Mouse (Mus musculus) ES-E14 (cell line): ENCODE data around the gene Adat2. TPM values are rescaled to one million over a fixed set of nuclear protein-coding genes. Genes with fewer than 3 reads are reported as not detected.

Source experiments
- DNase-seq: peaks from one replicate; pipeline ENCODE4 v3.0.0-alpha.2; 2013; ENCODE audit warnings: low read depth, low spot score
- H3K27ac ChIP-seq: 2 replicates; pipeline ENCODE4 v1.5.1; 2012; ENCODE audit warnings: low read depth, mild to moderate bottlenecking, low read length, moderate library complexity, mixed read lengths; ENCODE audit not compliant: poor library complexity, insufficient read depth, severe bottlenecking
- H3K36me3 ChIP-seq: 2 replicates; pipeline ENCODE4 v1.6.1; 2012; ENCODE audit warnings: mild to moderate bottlenecking, low read length, moderate library complexity, mixed read lengths; ENCODE audit not compliant: control insufficient read depth, poor library complexity, insufficient read depth, severe bottlenecking
- H3K4me1 ChIP-seq, 2 experiments: fragments of 150-350 bp in 1 of 2; sonication (generic) in 1 of 2; 2 replicates each; pipeline ENCODE4 v1.6.1; 2012; ENCODE audit warnings: low read length in 2 of 2, mild to moderate bottlenecking in 1 of 2, mixed read lengths in 1 of 2; ENCODE audit not compliant: control insufficient read depth in 2 of 2, insufficient read depth in 2 of 2, poor library complexity in 1 of 2
- H3K4me3 ChIP-seq, 2 experiments: fragments of 150-350 bp in 1 of 2; sonication (generic) in 1 of 2; 2 replicates each; pipeline ENCODE4 v1.5.1; 2012; ENCODE audit warnings: low read length in 2 of 2, low read depth in 1 of 2, mild to moderate bottlenecking in 1 of 2, mixed read lengths in 1 of 2; ENCODE audit not compliant: insufficient read depth in 1 of 2, poor library complexity in 1 of 2, severe bottlenecking in 1 of 2
- H3K9ac ChIP-seq: 2 replicates; pipeline ENCODE4 v1.6.1; 2012; ENCODE audit warnings: low read depth, mild to moderate bottlenecking, low read length, mixed read lengths; ENCODE audit not compliant: poor library complexity, insufficient read depth, severe bottlenecking
- H3K9me3 ChIP-seq: fragments of 150-350 bp; sonication (generic); 2 replicates; pipeline ENCODE4 v1.6.1; 2012; ENCODE audit warnings: low read depth, mild to moderate bottlenecking, low read length; ENCODE audit not compliant: control insufficient read depth, insufficient read depth
- CHD2 ChIP-seq: IDR thresholded peaks from 2 replicates; pipeline ENCODE4 v1.6.1; 2014; ENCODE audit warnings: mild to moderate bottlenecking, low read depth, low read length, inconsistent platforms
- HCFC1 ChIP-seq: IDR thresholded peaks from 2 replicates; pipeline ENCODE4 v1.6.1; 2012; ENCODE audit warnings: low read length, inconsistent platforms, borderline replicate concordance; ENCODE audit not compliant: insufficient read depth
- MAFK ChIP-seq: IDR thresholded peaks from 2 replicates; pipeline ENCODE4 v1.6.1; 2014; ENCODE audit warnings: mild to moderate bottlenecking, low read depth, low read length, inconsistent platforms; ENCODE audit not compliant: insufficient read depth
- ZC3H11A ChIP-seq: IDR thresholded peaks from 2 replicates; pipeline ENCODE4 v1.6.1; 2012; ENCODE audit warnings: low read depth, mild to moderate bottlenecking, inconsistent platforms, low read length, borderline replicate concordance
- ZNF384 ChIP-seq: IDR thresholded peaks from 2 replicates; pipeline ENCODE4 v1.6.1; 2012; ENCODE audit warnings: low read depth, low read length, inconsistent platforms
- in situ Hi-C, 2 experiments: fragments of 600-800 bp; cut with MboI; formaldehyde crosslinking; loops; one replicate each; pipeline ENCODE4 v1.15.1; 2025; ENCODE audit warnings: low sequenced_read_pairs in 2 of 2, inconsistent platforms in 1 of 2; ENCODE audit not compliant: unreplicated experiment in 2 of 2
- total RNA-seq: library from RNA; depleted of rRNA; stranded (reverse); fragments of 300-350 nt; gene quantifications from 2 replicates; pipeline ENCODE4 v1.2.3, GENCODE M21; 2012; rRNA removed

Adat2 gene
- 14.4 and 15.1 TPM in 2 replicates for total RNA-seq

GRCm38 (mm10) chr10:13552646-13553497, at the start of gene Adat2, which contains the start of gene Pex3:
TSS of gene Adat2 (plus strand) at chr10:13552894.
TSS of gene Pex3 (minus strand) at chr10:13553142.
- in situ Hi-C loops: loop anchor here (25.0 kb wide), 1 partner anchor 834 kb away; no protein-coding TSS in a partner anchor
- Histone ChIP-seq H3K9ac (peak within 1 kb of the TSS; percentile 99), H3K27ac (peak within 1 kb of the TSS; percentile 59), H3K4me3 (peak within 1 kb of the TSS; percentile 84 to 99), H3K4me1 (no peaks in the 10 kb centered on the region; a peak in 1 of 4 replicates), H3K9me3 (no peaks in the 10 kb centered on the region), H3K36me3 (peaks cover 3% of the 10 kb centered on the region; the same call in 1 of the 2 replicates)
- DNase-seq: peak; percentile 87
- peak; percentile 90 for TF ChIP-seq HCFC1
- no peak for TF ChIP-seq ZC3H11A
- no peak for TF ChIP-seq ZNF384
- no peak for TF ChIP-seq MAFK
- TF ChIP-seq CHD2: no peak

GRCm38 (mm10) chr10:13521857-13522256, 30.8 kb upstream of the Adat2 start:
- TF ChIP-seq HCFC1 (no peak), ZC3H11A (no peak), ZNF384 (no peak), MAFK (no peak), CHD2 (no peak)
- no peaks in the 10 kb centered on the region; a peak in 1 of 4 replicates for H3K4me1 ChIP-seq
- H3K9ac ChIP-seq: no peak overlapping the region
- no peak overlapping the region for H3K27ac ChIP-seq
- no peaks in the 10 kb centered on the region for H3K9me3 ChIP-seq
- H3K36me3 ChIP-seq: peaks cover 2% of the 10 kb centered on the region; the same call in 1 of the 2 replicates
- in situ Hi-C loops: no loop called here
- DNase-seq: no peak
- no peak overlapping the region for H3K4me3 ChIP-seq

GRCm38 (mm10) chr10:13528155-13528554, 24.5 kb upstream of the Adat2 start:
- in situ Hi-C loops: no loop called here

GRCm38 (mm10) chr10:13534751-13535150, 17.9 kb upstream of the Adat2 start:
- no peaks in the 10 kb centered on the region for H3K9me3 ChIP-seq
- no peaks in the 10 kb centered on the region for H3K4me1 ChIP-seq
- no peak for DNase-seq
- no peak overlapping the region for H3K9ac ChIP-seq
- H3K27ac ChIP-seq: no peak overlapping the region
- in situ Hi-C loops: no loop called here
- H3K4me3 ChIP-seq: no peak overlapping the region
- TF ChIP-seq MAFK: no peak
- TF ChIP-seq HCFC1: no peak
- no peak for TF ChIP-seq CHD2
- TF ChIP-seq ZC3H11A: no peak
- TF ChIP-seq ZNF384: no peak
- no peaks in the 10 kb centered on the region for H3K36me3 ChIP-seq

More at GRCm38 (mm10) chr10:13528155-13528554, 24.5 kb upstream of the Adat2 start:
- no peaks in the 10 kb centered on the region for H3K9me3 ChIP-seq
- no peak overlapping the region for H3K9ac ChIP-seq
- TF ChIP-seq ZC3H11A (no peak), ZNF384 (no peak), HCFC1 (no peak)
- peaks cover 2% of the 10 kb centered on the region; the same call in 1 of the 2 replicates for H3K36me3 ChIP-seq
- no peak overlapping the region for H3K4me3 ChIP-seq
- no peaks in the 10 kb centered on the region; a peak in 1 of 4 replicates for H3K4me1 ChIP-seq
- DNase-seq: no peak
- no peak overlapping the region for H3K27ac ChIP-seq
